Mouse (Mus musculus) stomach, embryonic 15.5 days (tissue): Measurements from ENCODE around the gene Slc25a39. TPM values are rescaled to one million over a fixed set of nuclear protein-coding genes. Genes with fewer than 3 reads are reported as not detected.

Experiments used
- ATAC-seq: fragments of 200-750 bp; cut with Nextera tagmentation; 2 replicates; pipeline ENCODE4 v1.8.0; 2017; ENCODE audit warnings: low read depth, moderate number of reproducible peaks, moderate TSS enrichment; ENCODE audit not compliant: insufficient read depth, low FRiP score
- H3K27ac ChIP-seq: fragments of 300-500 bp; sonication (generic); 2 replicates; pipeline ENCODE4 v1.5.1; 2015; ENCODE audit warnings: mild to moderate bottlenecking, inconsistent platforms
- H3K27me3 ChIP-seq: fragments of 300-500 bp; sonication (generic); replicated peaks from 2 replicates; pipeline ENCODE4 v1.6.1; 2015; ENCODE audit warnings: inconsistent platforms
- H3K36me3 ChIP-seq: fragments of 300-500 bp; sonication (generic); 2 replicates; pipeline ENCODE4 v1.6.1; 2015; ENCODE audit warnings: inconsistent platforms
- H3K4me1 ChIP-seq: fragments of 300-500 bp; sonication (generic); 2 replicates; pipeline ENCODE4 v1.6.1; 2015; ENCODE audit warnings: inconsistent platforms
- H3K4me2 ChIP-seq: fragments of 300-500 bp; sonication (generic); 2 replicates; pipeline ENCODE4 v1.6.1; 2015; ENCODE audit warnings: mild to moderate bottlenecking, inconsistent platforms
- H3K4me3 ChIP-seq: fragments of 300-500 bp; sonication (generic); replicated peaks from 2 replicates; pipeline ENCODE4 v1.5.1; 2015; ENCODE audit warnings: inconsistent platforms
- H3K9ac ChIP-seq: fragments of 300-500 bp; sonication (generic); 2 replicates; pipeline ENCODE4 v1.6.1; 2015; ENCODE audit warnings: inconsistent platforms
- H3K9me3 ChIP-seq: fragments of 300-500 bp; sonication (generic); 2 replicates; pipeline ENCODE4 v1.6.1; 2016; ENCODE audit warnings: inconsistent platforms
- WGBS: fragments of 180-500 bp; shearing (Covaris S2); methylation state at CpG from one replicate; pipeline ENCODE4 v1.1.7; 2015; 5-methylcytosine and 5-hydroxymethylcytosine counted together
- polyA plus RNA-seq: library from polyadenylated mRNA; unstranded; fragments of >200 nt; fragmentation: Nextera tagmentation; extraction: Ambion mirVana; gene quantifications from 2 replicates; pipeline ENCODE4 v1.2.1, GENCODE M21; 2015

The Slc25a39 gene
- polyA plus RNA-seq, 1 experiment from 2014 or later = 259 TPM

- Histone ChIP-seq H3K9me3 (no peaks in the 10 kb centered on the region), H3K9ac (no peak overlapping the region), H3K4me3 (no peak overlapping the region), H3K27me3 (no peaks in the 10 kb centered on the region), H3K27ac (no peak overlapping the region), H3K4me2 (no peak overlapping the region), H3K36me3 (peaks cover 17% of the 10 kb centered on the region), H3K4me1 (peaks cover 42% of the 10 kb centered on the region)
- 75% methylated on average over 3 of the region's 3 CpGs for WGBS
- no peak for ATAC-seq
Measured at GRCm38 (mm10) chr11:102444321-102444720, 36.6 kb upstream of the Slc25a39 start.

GRCm38 (mm10) chr11:102443740-102444139 is 36.0 kb upstream of the Slc25a39 start:
- peaks cover 17% of the 10 kb centered on the region for H3K36me3 ChIP-seq
- no peak overlapping the region for H3K4me2 ChIP-seq
- H3K4me1 ChIP-seq = peaks cover 39% of the 10 kb centered on the region
- no peak overlapping the region for H3K9ac ChIP-seq
- 67% methylated on average over 12 of the region's 12 CpGs for WGBS
- no peak overlapping the region for H3K4me3 ChIP-seq
- H3K9me3 ChIP-seq = no peaks in the 10 kb centered on the region
- ATAC-seq = no peak
- H3K27me3 ChIP-seq = no peaks in the 10 kb centered on the region
- no peak overlapping the region for H3K27ac ChIP-seq

- peaks cover 17% of the 10 kb centered on the region for H3K36me3 ChIP-seq
- H3K9me3 ChIP-seq = no peaks in the 10 kb centered on the region
- no peaks in the 10 kb centered on the region for H3K27me3 ChIP-seq
- H3K4me1 ChIP-seq = peaks cover 43% of the 10 kb centered on the region
- no peak overlapping the region for H3K4me3 ChIP-seq
- H3K4me2 ChIP-seq = no peak overlapping the region
- 87% methylated on average over 6 of the region's 6 CpGs for WGBS
- H3K9ac ChIP-seq = no peak overlapping the region
- no peak for ATAC-seq
- no peak overlapping the region for H3K27ac ChIP-seq
Measured at GRCm38 (mm10) chr11:102442089-102442488, 34.3 kb upstream of the Slc25a39 start.

- Histone ChIP-seq H3K4me2 (no peak overlapping the region), H3K36me3 (peaks cover 17% of the 10 kb centered on the region), H3K27ac (no peak overlapping the region), H3K9me3 (no peaks in the 10 kb centered on the region), H3K27me3 (no peaks in the 10 kb centered on the region), H3K9ac (no peak overlapping the region), H3K4me1 (peaks cover 43% of the 10 kb centered on the region), H3K4me3 (no peak overlapping the region)
- ATAC-seq = no peak
- 83% methylated on average over 3 of the region's 3 CpGs for WGBS
Measured at GRCm38 (mm10) chr11:102441434-102441833, 33.7 kb upstream of the Slc25a39 start.

GRCm38 (mm10) chr11:102440255-102440654 is 32.5 kb upstream of the Slc25a39 start:
- Histone ChIP-seq H3K27ac (no peak overlapping the region), H3K4me1 (peaks cover 31% of the 10 kb centered on the region), H3K9me3 (no peaks in the 10 kb centered on the region), H3K9ac (no peak overlapping the region), H3K4me3 (no peak overlapping the region), H3K27me3 (no peaks in the 10 kb centered on the region), H3K36me3 (peaks cover 28% of the 10 kb centered on the region), H3K4me2 (no peak overlapping the region)
- ATAC-seq = no peak
- 85% methylated on average over 8 of the region's 8 CpGs for WGBS

- Histone ChIP-seq H3K36me3 (peaks cover 35% of the 10 kb centered on the region), H3K4me2 (no peak overlapping the region), H3K9ac (no peak overlapping the region), H3K4me3 (no peak overlapping the region), H3K27me3 (no peaks in the 10 kb centered on the region), H3K4me1 (peaks cover 25% of the 10 kb centered on the region), H3K27ac (no peak overlapping the region), H3K9me3 (no peaks in the 10 kb centered on the region)
- WGBS = 83% methylated on average over 14 of the region's 14 CpGs
- ATAC-seq = no peak
Measured at GRCm38 (mm10) chr11:102439093-102440082, 31.6 kb upstream of the Slc25a39 start.

GRCm38 (mm10) chr11:102438212-102439092 is 30.7 kb upstream of the Slc25a39 start:
- no peak for ATAC-seq
- Histone ChIP-seq H3K4me3 (peak overlapping the region; percentile 43), H3K4me1 (peaks cover 19% of the 10 kb centered on the region), H3K27me3 (no peaks in the 10 kb centered on the region), H3K9ac (peak overlapping the region; percentile 24; the same call in 1 of the 2 replicates), H3K4me2 (peak overlapping the region; percentile 93), H3K27ac (no peak overlapping the region), H3K9me3 (no peaks in the 10 kb centered on the region), H3K36me3 (peaks cover 33% of the 10 kb centered on the region)
- WGBS = 14% methylated on average over 76 of the region's 77 CpGs

GRCm38 (mm10) chr11:102437120-102438061 is 29.6 kb upstream of the Slc25a39 start:
- Histone ChIP-seq H3K4me2 (peak overlapping the region; percentile 93), H3K27me3 (no peaks in the 10 kb centered on the region), H3K36me3 (peaks cover 31% of the 10 kb centered on the region), H3K4me1 (peaks cover 19% of the 10 kb centered on the region), H3K27ac (0 out of 2 replicates have a peak overlapping the region, but pooled peaks have one; percentile 28), H3K9me3 (no peaks in the 10 kb centered on the region), H3K4me3 (peak overlapping the region; percentile 43), H3K9ac (peak overlapping the region; percentile 24; the same call in 1 of the 2 replicates)
- ATAC-seq = peak; percentile 40; the same call in 1 of the 2 replicates
- WGBS = 17% methylated on average over 87 of the region's 87 CpGs

GRCm38 (mm10) chr11:102436471-102436790 is 28.7 kb upstream of the Slc25a39 start:
- H3K4me1 ChIP-seq = peaks cover 27% of the 10 kb centered on the region
- H3K9ac ChIP-seq = no peak overlapping the region
- H3K36me3 ChIP-seq = peaks cover 26% of the 10 kb centered on the region
- no peaks in the 10 kb centered on the region for H3K27me3 ChIP-seq
- H3K4me3 ChIP-seq = no peak overlapping the region
- no peak for ATAC-seq
- H3K27ac ChIP-seq = no peak overlapping the region
- no peaks in the 10 kb centered on the region for H3K9me3 ChIP-seq
- H3K4me2 ChIP-seq = no peak overlapping the region
- WGBS = 73% methylated on average over 10 of the region's 10 CpGs

- H3K4me1 ChIP-seq = peaks cover 31% of the 10 kb centered on the region
- H3K4me3 ChIP-seq = no peak overlapping the region
- no peak for ATAC-seq
- H3K27me3 ChIP-seq = no peaks in the 10 kb centered on the region
- H3K36me3 ChIP-seq = peaks cover 23% of the 10 kb centered on the region
- H3K4me2 ChIP-seq = no peak overlapping the region
- no peak overlapping the region for H3K27ac ChIP-seq
- WGBS = 91% methylated on average over 18 of the region's 18 CpGs
- no peak overlapping the region for H3K9ac ChIP-seq
- H3K9me3 ChIP-seq = no peaks in the 10 kb centered on the region
Measured at GRCm38 (mm10) chr11:102435754-102436470, 28.2 kb upstream of the Slc25a39 start.
